Mouse (Mus musculus): ENCODE measurements around the gene Dusp28. TPM values are rescaled to one million over a fixed set of nuclear protein-coding genes. Genes with fewer than 3 reads are reported as not detected.

Gene Dusp28
- total RNA-seq, 2 experiments from 2014 or later: 15.8 to 16.2 TPM

DNA sequence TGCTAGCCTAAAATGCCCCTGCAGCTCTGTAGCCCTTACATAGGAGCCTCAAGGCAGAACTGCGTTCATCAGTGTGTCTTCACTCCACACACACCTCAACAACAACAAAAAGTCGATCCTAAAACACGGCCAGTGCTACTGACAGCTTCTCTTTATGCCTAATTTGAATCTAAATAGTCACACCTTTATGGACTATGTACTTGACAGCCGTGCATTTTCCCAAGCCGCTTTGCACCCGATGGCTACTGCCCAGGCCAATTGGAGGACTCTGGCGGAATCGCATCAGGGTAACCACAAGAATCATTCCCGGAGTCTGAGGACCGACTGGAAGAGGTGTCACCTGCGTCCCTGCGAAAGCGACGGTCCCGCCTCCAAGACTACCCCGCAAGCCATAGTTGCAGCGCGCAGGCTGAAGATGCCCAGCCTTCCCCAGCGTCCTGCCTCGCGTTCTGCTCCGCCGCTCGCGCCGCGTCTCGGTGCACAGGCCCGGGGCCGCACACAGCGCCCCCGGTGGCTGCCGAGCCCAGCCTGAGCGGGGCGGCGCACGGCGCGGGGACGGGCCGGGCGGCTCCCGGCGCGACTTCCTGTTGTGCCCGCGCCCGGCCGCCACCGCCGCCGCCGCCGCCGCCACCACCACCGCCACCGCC, 3.6 kb downstream of the Dusp28 start, which contains the start of gene Rnpepl1:
Rnpepl1 (plus strand) TSS at position 545 of the 647 bp plus-strand sequence.
- TF ChIP-seq CTCF (IDR thresholded peaks at IDR 0.05): peak; percentile 63
- H3K4me3 ChIP-seq: peak within 1 kb of the TSS; percentile 65
- peak; percentile 82 for DNase-seq (ENCODE audit: extremely low spot score in 1 of 2, low spot score in 2 of 2)
- H3K27ac ChIP-seq: peak within 1 kb of the TSS; percentile 93
- intact Hi-C loops (cut with DNase I): no loop called here

DNA sequence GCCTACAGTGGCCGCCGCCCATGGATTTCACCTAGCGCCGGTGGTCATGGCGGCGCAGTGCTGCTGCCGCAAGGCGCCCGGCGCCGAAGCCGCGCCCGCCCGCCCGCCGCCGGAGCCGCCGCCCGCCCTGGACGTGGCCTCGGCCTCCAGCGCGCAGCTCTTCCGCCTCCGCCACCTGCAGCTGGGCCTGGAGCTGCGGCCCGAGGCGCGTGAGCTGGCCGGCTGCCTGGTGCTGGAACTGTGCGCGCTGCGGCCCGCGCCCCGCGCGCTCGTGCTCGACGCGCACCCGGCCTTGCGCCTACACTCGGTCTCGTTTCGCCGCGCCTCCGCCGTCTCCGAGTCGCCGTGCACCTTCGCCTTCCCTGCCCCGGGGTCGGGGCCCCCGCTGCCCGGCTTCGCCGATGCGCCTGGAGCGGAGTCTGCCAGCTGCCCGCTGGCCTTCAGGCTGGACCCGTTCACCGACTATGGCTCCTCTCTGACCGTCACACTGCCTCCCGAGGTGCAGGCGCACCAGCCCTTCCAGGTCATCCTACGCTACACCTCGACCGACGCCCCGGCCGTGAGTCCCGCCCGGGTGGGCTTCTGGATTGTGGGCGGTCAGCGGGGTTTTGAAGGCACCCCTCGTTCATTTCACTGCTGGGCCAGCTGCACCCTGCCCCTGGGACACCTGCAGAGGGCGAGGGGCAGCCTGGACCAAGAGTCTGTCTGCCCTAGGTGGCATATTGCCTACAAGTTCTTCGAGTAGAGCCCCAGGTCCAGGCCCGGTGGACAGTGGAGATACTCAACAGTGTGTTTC, 4.3 kb downstream of the Dusp28 start:
- DNase-seq (ENCODE audit: extremely low spot score in 1 of 2, low spot score in 2 of 2): peak; percentile 75 to 78
- peak overlapping the region; percentile 91 for H3K27ac ChIP-seq
- intact Hi-C loops (cut with DNase I): loop anchor here (1.0 kb wide), 1 partner anchor 23 kb away; the partner anchor contains the start of gene Capn10
- TF ChIP-seq CTCF (IDR thresholded peaks at IDR 0.05): no peak; the same call in 1 of the 2 replicates
- peak overlapping the region; percentile 65 for H3K4me3 ChIP-seq

DNA sequence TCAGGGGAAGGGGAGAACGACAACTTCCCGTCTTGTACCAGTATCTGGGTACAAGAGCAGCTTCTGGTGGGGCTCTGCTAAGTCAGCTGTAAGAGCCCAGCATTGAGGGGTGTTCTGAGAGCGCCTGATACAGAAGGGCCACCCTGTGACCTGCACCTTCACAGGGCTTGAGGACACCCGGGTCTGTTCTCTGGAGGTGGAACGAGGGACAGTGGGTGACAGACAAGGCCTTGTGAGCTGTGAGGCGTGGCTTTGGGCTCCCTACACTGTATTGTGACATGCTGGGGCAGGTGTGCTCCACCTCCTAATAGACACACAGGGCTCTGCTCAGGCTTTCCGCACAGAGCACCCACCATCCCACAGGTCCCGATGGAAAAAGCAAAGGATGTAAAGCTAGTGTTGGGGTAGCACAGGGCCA, 4.9 kb downstream of the Dusp28 start:
- Histone ChIP-seq H3K27ac (peak overlapping the region; percentile 91), H3K4me3 (peak overlapping the region; percentile 65)
- no peak for TF ChIP-seq CTCF (IDR thresholded peaks at IDR 0.05)
- DNase-seq (ENCODE audit: extremely low spot score in 1 of 2, low spot score in 2 of 2): no peak
- intact Hi-C loops (cut with DNase I): loop anchor here (1.0 kb wide), 1 partner anchor 23 kb away; the partner anchor contains the start of gene Capn10

DNA sequence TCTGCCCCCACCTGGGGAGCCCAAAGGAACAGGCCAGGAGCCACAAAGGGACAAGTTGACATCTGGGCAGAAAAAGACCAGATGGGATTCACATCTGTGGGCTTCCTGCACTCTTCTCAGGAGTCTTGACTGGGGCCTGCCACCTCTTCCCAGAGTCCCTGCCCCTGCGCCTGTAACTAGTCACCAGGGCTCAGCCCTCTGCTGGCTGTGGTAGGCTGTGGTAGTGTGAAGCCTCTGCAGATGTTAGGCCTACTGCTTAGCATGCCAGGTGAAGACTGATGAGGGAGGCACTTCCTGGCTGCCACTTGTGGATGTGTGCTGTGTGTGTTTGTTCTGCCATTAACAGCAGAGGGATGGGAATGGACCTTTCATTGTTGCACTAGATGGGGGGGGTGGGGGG, 5.5 kb downstream of the Dusp28 start:
- DNase-seq (ENCODE audit: extremely low spot score in 1 of 2, low spot score in 2 of 2): no peak
- no peak; the same call in 1 of the 2 replicates for TF ChIP-seq CTCF (IDR thresholded peaks at IDR 0.05)
- H3K27ac ChIP-seq: no peak overlapping the region
- intact Hi-C loops (cut with DNase I): no loop called here
- peak overlapping the region; percentile 65 for H3K4me3 ChIP-seq

DNA sequence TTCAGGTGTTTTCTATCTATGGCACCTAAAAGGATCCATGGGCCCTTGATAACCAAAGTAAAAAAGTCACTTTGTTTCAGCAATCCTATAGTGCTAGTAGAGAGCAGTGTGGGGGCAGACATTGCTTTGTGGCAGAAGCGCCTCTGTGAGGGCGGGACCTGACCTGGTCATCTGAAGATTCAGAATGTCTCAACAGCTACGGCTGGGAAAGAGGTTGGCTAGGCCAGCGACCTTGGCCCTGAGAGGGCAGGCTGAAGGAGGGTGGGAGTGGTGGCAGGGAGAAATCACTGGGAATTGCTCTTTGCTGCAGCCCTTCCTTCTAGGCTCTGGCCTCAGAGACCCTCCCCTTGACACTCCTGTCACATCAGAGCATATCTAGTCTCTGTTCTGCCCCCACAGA, 7.5 kb downstream of the Dusp28 start:
- no peak for TF ChIP-seq CTCF (IDR thresholded peaks at IDR 0.05)
- intact Hi-C loops (cut with DNase I): no loop called here
- Histone ChIP-seq H3K27ac (no peak overlapping the region), H3K4me3 (no peak overlapping the region)
- no peak for DNase-seq (ENCODE audit: extremely low spot score in 1 of 2, low spot score in 2 of 2)

DNA sequence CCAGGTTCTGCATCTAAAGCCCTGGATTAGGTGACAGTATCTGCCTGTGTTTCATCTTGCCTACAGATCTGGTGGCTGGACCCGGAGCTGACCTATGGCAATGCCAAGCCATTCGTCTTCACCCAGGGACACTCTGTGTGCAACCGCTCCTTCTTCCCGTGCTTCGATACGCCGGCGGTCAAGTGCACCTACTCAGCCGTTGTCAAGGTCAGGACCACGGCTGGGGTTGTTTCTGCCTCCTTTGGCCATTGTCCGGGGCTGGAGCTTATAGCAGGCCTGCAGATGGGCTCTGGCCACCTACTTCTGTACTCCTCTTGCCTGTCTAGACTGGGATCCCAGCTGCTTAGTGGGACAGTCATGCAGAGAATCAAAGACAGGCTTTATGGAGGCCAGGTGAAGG, 8.2 kb downstream of the Dusp28 start:
- Histone ChIP-seq H3K4me3 (no peak overlapping the region), H3K27ac (no peak overlapping the region)
- intact Hi-C loops (cut with DNase I): no loop called here
- DNase-seq (ENCODE audit: extremely low spot score in 1 of 2, low spot score in 2 of 2): no peak
- TF ChIP-seq CTCF (IDR thresholded peaks at IDR 0.05): no peak

DNA sequence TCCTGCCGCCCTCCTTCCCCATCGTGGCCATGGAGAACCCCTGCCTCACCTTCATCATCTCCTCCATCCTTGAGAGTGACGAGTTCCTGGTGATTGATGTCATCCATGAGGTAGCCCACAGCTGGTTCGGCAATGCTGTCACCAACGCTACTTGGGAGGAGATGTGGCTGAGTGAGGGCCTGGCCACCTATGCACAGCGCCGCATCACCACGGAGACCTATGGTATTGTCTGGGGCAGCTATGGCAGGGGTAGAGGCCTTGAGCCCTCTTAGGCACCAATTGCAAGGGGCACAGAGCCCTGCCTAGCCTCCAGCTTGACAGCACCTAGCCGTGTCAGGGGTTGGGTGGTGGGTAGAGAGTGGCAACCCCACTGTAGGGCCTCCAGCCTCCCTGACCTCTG, 9.9 kb downstream of the Dusp28 start:
- no peak overlapping the region for H3K4me3 ChIP-seq
- no peak overlapping the region for H3K27ac ChIP-seq
- TF ChIP-seq CTCF (IDR thresholded peaks at IDR 0.05): no peak
- intact Hi-C loops (cut with DNase I): no loop called here
- DNase-seq (ENCODE audit: extremely low spot score in 1 of 2, low spot score in 2 of 2): peak in 1 of 2 experiments; percentile 6

DNA sequence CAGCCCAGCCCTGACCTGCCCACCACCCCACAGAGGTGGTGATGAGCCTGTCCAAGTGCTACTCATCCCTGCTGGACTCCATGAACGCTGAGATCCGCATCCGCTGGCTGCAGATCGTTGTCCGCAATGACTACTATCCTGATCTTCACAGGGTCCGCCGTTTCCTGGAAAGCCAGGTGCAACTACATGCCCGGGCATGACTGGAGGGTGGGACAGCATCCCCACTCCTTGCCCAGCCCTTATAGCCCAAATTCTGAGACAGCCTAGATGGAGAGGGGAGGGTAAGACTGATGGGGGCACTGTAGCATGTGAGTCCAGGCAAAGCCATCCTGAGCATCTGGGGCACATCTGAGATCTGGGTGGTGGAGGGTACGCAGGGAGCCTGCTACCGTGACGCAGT, 12.4 kb downstream of the Dusp28 start:
- intact Hi-C loops (cut with DNase I): no loop called here
- TF ChIP-seq CTCF (IDR thresholded peaks at IDR 0.05): no peak

DNA sequence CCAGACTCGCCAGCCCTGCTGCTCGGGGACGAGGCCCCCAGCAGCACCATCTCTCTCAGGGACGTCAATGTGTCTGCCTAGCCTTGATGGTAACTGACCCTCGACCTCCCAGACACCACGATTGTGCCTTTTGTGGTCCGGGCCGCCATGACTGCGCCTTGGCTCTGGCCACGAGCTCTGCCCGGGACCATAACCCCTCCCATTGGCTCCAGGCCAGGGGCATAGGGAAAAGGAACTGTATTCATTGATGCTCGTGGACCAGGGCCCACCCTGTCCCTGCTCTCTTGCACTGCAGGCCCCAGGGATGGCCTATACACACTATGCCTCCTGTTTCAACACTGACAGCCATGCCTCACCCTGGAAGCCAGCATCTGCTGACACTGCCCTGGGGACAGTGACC, 13.0 kb downstream of the Dusp28 start:
- Histone ChIP-seq H3K4me3 (no peak overlapping the region), H3K27ac (no peak overlapping the region)
- DNase-seq (ENCODE audit: extremely low spot score in 1 of 2, low spot score in 2 of 2): no peak
- no peak for TF ChIP-seq CTCF (IDR thresholded peaks at IDR 0.05)
- intact Hi-C loops (cut with DNase I): no loop called here

More for the DNA sequence above, 12.4 kb downstream of the Dusp28 start:
- DNase-seq (ENCODE audit: extremely low spot score in 1 of 2, low spot score in 2 of 2): no peak
- no peak overlapping the region for H3K27ac ChIP-seq
- H3K4me3 ChIP-seq: no peak overlapping the region

DNA sequence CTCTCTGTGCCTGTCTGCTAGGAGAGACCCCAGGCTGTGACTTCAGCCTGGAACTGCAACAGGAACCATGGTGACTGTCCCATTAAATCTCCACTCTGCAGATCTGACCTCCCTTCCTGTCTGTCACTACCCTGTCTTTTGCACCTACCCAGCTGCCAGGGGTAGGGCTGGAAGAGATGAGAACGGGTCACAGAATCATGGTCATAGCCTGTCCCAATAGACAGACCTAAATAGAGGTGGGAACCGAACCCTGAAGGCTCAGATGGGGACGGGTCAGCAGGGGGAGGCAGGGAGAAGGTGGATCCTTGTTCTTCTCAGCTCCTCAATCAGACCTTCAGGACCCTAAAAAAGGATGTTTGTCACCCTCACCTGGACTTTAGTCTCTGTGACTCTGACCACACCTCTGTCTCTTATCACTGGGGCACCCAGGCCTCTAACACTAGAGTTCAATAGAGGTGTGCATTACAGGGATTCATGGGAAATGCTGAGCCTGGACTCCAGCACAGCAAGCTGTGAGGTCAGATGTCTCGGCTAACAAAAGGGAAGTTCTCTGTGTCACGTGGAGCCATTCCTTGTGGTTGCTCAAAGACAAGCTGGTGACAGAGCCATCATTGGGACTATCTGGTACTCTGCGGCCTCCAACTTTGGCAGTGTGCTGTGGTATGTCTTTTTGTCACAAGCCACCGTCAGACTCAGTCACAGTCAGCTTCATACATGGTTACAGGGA, 13.9 kb downstream of the Dusp28 start:
- Histone ChIP-seq H3K4me3 (no peak overlapping the region), H3K27ac (no peak overlapping the region)
- DNase-seq (ENCODE audit: extremely low spot score in 1 of 2, low spot score in 2 of 2): no peak
- no peak for TF ChIP-seq CTCF (IDR thresholded peaks at IDR 0.05)
- intact Hi-C loops (cut with DNase I): no loop called here

DNA sequence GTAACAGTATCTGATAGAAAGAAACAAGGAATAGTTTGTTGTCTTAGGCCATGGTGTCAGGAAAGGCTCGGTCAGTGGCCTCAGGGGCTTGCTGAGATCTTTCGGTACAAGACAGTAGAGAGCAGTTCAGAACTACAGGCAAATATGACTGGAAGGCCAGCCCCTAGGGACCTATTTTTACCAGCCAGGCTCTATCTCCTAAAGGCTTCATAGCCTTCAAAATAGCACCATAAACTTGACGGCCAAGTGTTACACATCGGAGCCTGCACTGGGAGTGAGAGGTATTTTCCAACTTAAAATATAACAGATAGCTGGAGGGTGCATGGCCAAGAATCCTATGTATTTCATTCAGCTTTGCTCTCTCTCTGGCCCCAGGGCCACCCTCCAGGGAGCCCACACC, 14.7 kb downstream of the Dusp28 start:
- DNase-seq (ENCODE audit: extremely low spot score in 1 of 2, low spot score in 2 of 2): no peak
- intact Hi-C loops (cut with DNase I): no loop called here
- Histone ChIP-seq H3K27ac (no peak overlapping the region), H3K4me3 (no peak overlapping the region)
- TF ChIP-seq CTCF (IDR thresholded peaks at IDR 0.05): no peak

Data from left cerebral cortex, adult 2 months (tissue).